Mouse (Mus musculus) heart, embryonic 13.5 days (tissue): ENCODE data around the gene Eef2k. TPM values are rescaled to one million over a fixed set of nuclear protein-coding genes. Genes with fewer than 3 reads are reported as not detected.
"Not testable (repeated sequence)": the region's sequence is repeated elsewhere in the genome, so short reads cannot be mapped to it uniquely, and the experiment has no call there.

ENCODE experiments used
- ATAC-seq: fragments of 200-750 bp; cut with Nextera tagmentation; 2 replicates; pipeline ENCODE4 v1.8.0; 2017; ENCODE audit warnings: moderate TSS enrichment; ENCODE audit not compliant: insufficient number of reproducible peaks, low FRiP score, low TSS enrichment; ENCODE audit errors: extremely low read depth
- H3K27ac ChIP-seq: fragments of 300-500 bp; sonication (generic); replicated peaks from 2 replicates; pipeline ENCODE4 v1.5.1; 2015; ENCODE audit warnings: moderate library complexity, mild to moderate bottlenecking, inconsistent platforms
- H3K27me3 ChIP-seq: fragments of 300-500 bp; sonication (generic); replicated peaks from 2 replicates; pipeline ENCODE4 v1.6.1; 2015; ENCODE audit warnings: mild to moderate bottlenecking, inconsistent platforms
- H3K36me3 ChIP-seq: fragments of 300-500 bp; sonication (generic); 2 replicates; pipeline ENCODE4 v1.6.1; 2015; ENCODE audit warnings: mild to moderate bottlenecking, inconsistent platforms
- H3K4me1 ChIP-seq: fragments of 300-500 bp; sonication (generic); 2 replicates; pipeline ENCODE4 v1.6.1; 2015; ENCODE audit warnings: inconsistent platforms
- H3K4me2 ChIP-seq: fragments of 300-500 bp; sonication (generic); 2 replicates; pipeline ENCODE4 v1.6.1; 2015; ENCODE audit warnings: inconsistent platforms, mild to moderate bottlenecking, moderate library complexity
- H3K4me3 ChIP-seq: fragments of 300-500 bp; sonication (generic); 2 replicates; pipeline ENCODE4 v1.5.1; 2015; ENCODE audit warnings: moderate library complexity, mild to moderate bottlenecking, inconsistent platforms
- H3K9ac ChIP-seq: fragments of 300-500 bp; sonication (generic); 2 replicates; pipeline ENCODE4 v1.6.1; 2015; ENCODE audit warnings: inconsistent platforms, mild to moderate bottlenecking, moderate library complexity
- H3K9me3 ChIP-seq: fragments of 300-500 bp; sonication (generic); 2 replicates; pipeline ENCODE4 v1.6.1; 2016; ENCODE audit warnings: inconsistent platforms
- WGBS: fragments of 180-500 bp; shearing (Covaris S2); methylation state at CpG from one replicate; pipeline ENCODE4 v1.1.7; 2015; ENCODE audit warnings: mixed read lengths; 5-methylcytosine and 5-hydroxymethylcytosine counted together
- polyA plus RNA-seq: library from polyadenylated mRNA; unstranded; fragments of >200 nt; fragmentation: Nextera tagmentation; extraction: Ambion mirVana; gene quantifications from 2 replicates; pipeline ENCODE4 v1.2.1, GENCODE M21; 2015

Gene Eef2k
- polyA plus RNA-seq, 1 experiment from 2014 or later = 16.3 TPM

DNA sequence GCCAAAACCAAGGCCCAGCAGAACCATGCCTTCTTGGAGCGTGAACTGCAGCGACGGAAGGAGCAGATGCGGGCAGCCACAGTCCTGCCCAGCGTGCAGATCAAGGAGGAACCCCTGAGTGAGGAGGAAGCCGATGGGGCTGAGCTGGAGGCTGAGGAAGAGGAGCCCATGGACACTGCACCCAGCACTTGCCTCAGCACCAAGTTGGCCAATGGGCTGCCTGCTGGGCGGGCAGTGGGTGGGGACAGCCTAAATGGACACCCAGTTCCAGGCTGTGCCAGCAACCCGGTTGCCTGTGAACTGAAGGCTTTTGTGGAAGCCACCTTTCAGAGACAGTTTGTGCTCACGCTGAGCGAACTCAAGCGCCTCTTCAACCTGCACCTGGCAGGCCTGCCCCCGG is 97.7 kb downstream of the Eef2k start:
- peaks cover 94% of the 10 kb centered on the region for H3K36me3 ChIP-seq
- no peaks in the 10 kb centered on the region for H3K27me3 ChIP-seq
- no peak overlapping the region for H3K27ac ChIP-seq
- no peak overlapping the region for H3K4me3 ChIP-seq
- WGBS = 88% methylated on average over 12 of the region's 12 CpGs
- H3K4me2 ChIP-seq = no peak overlapping the region
- H3K9ac ChIP-seq = no peak overlapping the region
- no peaks in the 10 kb centered on the region for H3K9me3 ChIP-seq
- no peak for ATAC-seq
- H3K4me1 ChIP-seq = no peaks in the 10 kb centered on the region

DNA sequence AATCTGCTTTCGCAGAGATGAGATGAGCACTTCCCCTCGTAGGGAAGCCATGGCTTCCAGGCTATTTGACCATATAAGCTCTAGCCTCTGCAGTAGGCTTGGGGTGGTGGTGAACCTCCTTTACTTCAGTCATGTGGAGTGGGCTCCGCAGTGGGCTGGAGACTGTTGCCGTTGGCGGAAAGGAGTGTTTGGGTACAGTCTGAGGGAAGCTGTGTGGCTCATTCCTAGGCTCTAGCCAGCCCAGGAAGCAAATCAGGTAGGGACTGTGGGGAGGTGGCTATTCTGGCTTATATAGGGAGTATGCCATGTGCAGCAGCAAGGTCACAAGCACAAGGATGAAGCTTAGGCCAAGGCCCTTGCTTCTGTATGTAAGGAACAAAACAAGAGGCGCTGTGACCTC is 98.6 kb downstream of the Eef2k start:
- H3K27me3 ChIP-seq = no peaks in the 10 kb centered on the region
- no peak overlapping the region for H3K4me3 ChIP-seq
- H3K4me2 ChIP-seq = no peak overlapping the region
- WGBS = 92% methylated on average over 6 of the region's 6 CpGs
- H3K27ac ChIP-seq = no peak overlapping the region
- H3K9ac ChIP-seq = no peak overlapping the region
- no peaks in the 10 kb centered on the region for H3K9me3 ChIP-seq
- no peaks in the 10 kb centered on the region for H3K4me1 ChIP-seq
- ATAC-seq = no peak
- H3K36me3 ChIP-seq = peaks cover 94% of the 10 kb centered on the region

DNA sequence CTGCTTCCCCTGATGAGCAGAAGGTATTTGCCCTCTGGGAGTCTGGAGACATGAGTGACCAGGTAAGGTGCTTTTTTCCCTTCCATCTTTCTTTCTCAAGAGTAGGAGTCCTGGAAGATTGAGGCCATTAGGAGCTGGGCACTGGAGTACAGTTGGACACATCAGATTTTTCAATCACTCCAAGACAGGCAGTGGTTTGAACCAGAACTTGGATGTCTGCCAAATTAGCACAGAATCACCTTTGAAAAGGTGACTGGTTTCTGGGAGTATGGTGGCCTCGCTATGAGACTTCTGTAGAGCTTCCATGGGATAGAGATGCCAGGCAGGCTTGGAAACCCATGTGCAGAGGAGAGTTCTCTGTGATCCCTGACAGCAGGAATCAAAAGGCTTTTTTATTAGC is 99.9 kb downstream of the Eef2k start:
- no peaks in the 10 kb centered on the region for H3K4me1 ChIP-seq
- no peak overlapping the region for H3K9ac ChIP-seq
- peaks cover 87% of the 10 kb centered on the region for H3K36me3 ChIP-seq
- no peak for ATAC-seq
- no peaks in the 10 kb centered on the region for H3K9me3 ChIP-seq
- no peak overlapping the region for H3K27ac ChIP-seq
- H3K27me3 ChIP-seq = no peaks in the 10 kb centered on the region
- no peak overlapping the region for H3K4me3 ChIP-seq
- no peak overlapping the region for H3K4me2 ChIP-seq
- WGBS = 76% methylated on average over 1 of the region's 1 CpGs

DNA sequence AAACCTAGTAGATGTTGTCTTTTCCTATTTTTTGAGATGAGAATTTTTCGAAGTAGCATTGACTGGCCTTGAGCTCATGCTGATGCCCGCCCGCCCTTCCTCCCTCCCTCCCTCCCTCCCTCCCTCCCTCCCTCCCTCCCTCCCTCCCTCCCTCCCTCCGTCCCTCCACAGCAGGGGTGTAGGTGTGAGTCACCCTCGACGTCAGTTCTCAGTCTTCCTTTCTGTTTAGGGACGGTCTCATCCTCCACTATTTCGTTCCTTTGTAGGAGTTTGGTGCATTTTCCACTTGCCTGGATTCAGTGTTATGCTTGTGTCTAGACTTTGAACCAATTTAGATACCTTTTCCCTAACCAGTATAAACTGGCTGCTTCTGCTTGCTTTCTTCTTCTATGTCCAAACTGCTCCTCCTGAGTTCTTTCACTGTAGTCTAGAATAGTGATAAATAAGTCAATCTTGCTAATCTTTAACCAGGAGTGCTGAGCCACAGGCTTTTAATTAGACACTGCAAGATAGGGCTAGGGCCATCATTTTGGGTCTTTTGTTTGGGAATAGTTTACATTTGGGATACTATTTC is 101.4 kb downstream of the Eef2k start:
- Histone ChIP-seq H3K9me3 (no peaks in the 10 kb centered on the region), H3K4me1 (no peaks in the 10 kb centered on the region), H3K27me3 (no peaks in the 10 kb centered on the region), H3K36me3 (peaks cover 87% of the 10 kb centered on the region), H3K4me2 (no peak overlapping the region), H3K4me3 (no peak overlapping the region), H3K27ac (no peak overlapping the region), H3K9ac (no peak overlapping the region)
- ATAC-seq = no peak
- WGBS = 67% methylated on average over 7 of the region's 8 CpGs

DNA sequence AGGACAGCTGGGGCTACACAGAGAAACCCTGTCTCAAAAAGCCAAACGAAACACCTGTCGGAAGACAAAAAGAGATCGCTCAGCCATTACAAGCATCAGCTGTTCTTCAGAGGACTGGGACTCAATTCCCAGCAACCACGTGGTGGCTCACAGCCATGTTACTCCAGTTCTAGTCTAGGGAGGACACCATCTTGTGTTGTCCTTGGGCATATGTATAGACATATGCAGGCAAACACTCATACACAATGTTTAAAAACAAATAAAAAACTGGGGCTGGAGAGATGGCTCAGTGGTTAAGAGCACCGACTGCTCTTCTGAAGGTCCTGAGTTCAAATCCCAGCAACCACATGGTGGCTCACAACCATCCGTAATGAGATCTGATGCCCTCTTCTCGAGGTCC is 111.0 kb downstream of the Eef2k start:
- not testable (repeated sequence) for H3K4me1 ChIP-seq, H3K4me2 ChIP-seq, H3K4me3 ChIP-seq, H3K9me3 ChIP-seq, ATAC-seq, H3K27me3 ChIP-seq, H3K27ac ChIP-seq, H3K9ac ChIP-seq
- H3K36me3 ChIP-seq = peaks cover 52% of the 10 kb centered on the region
- 86% methylated on average over 7 of the region's 7 CpGs for WGBS

Other genes starting within 250 kb of the Eef2k start
- 401 and 425 TPM in 2 replicates for gene Uqcrc2, start 207.7 kb upstream of the Eef2k start, polyA plus RNA-seq
- 0.16 and 0.32 TPM in 2 replicates for gene Pdzd9, start 172.5 kb upstream of the Eef2k start, polyA plus RNA-seq
- 8.5 and 10.2 TPM in 2 replicates for gene Mosmo, start 165.2 kb upstream of the Eef2k start, polyA plus RNA-seq
- 0.56 TPM in 2 replicates for gene Vwa3a, start 103.5 kb upstream of the Eef2k start, polyA plus RNA-seq
- not detected in 2 replicates for gene Gm5737, start 30.5 kb upstream of the Eef2k start, polyA plus RNA-seq
- gene Polr3e, start 74.9 kb downstream of the Eef2k start, polyA plus RNA-seq = 21.8 and 22.4 TPM in 2 replicates
- gene Cdr2, start 139.5 kb downstream of the Eef2k start, polyA plus RNA-seq = 11.4 and 13.6 TPM in 2 replicates
- gene Mfsd13b, start 139.7 kb downstream of the Eef2k start, polyA plus RNA-seq = 0.12 TPM in 1 of 2 replicates, not detected in the other
- 96.0 and 97.1 TPM in 2 replicates for gene Mettl9, start 191.6 kb downstream of the Eef2k start, polyA plus RNA-seq
- gene Igsf6, start 231.7 kb downstream of the Eef2k start, polyA plus RNA-seq = 1.0 and 1.1 TPM in 2 replicates
- gene Otoa, start 238.8 kb downstream of the Eef2k start, polyA plus RNA-seq = 0.04 and 0.12 TPM in 2 replicates